Mouse (Mus musculus) limb, embryonic 12.5 days (tissue): Measurements from ENCODE around the gene Cyld. TPM values are rescaled to one million over a fixed set of nuclear protein-coding genes. Genes with fewer than 3 reads are reported as not detected.

Experiments used
- ATAC-seq: fragments of 200-750 bp; cut with Nextera tagmentation; 2 replicates; pipeline ENCODE4 v1.8.0; 2017; ENCODE audit warnings: low read depth, moderate TSS enrichment; ENCODE audit not compliant: insufficient number of reproducible peaks, insufficient read depth, low FRiP score, low TSS enrichment
- H3K27ac ChIP-seq: fragments of 300-500 bp; sonication (generic); 2 replicates; pipeline ENCODE4 v1.5.1; 2016; ENCODE audit warnings: mild to moderate bottlenecking, moderate library complexity
- H3K27me3 ChIP-seq: fragments of 300-500 bp; sonication (generic); 2 replicates; pipeline ENCODE4 v1.6.1; 2016; ENCODE audit warnings: mild to moderate bottlenecking, moderate library complexity
- H3K36me3 ChIP-seq: fragments of 300-500 bp; sonication (generic); 2 replicates; pipeline ENCODE4 v1.6.1; 2016; ENCODE audit warnings: mild to moderate bottlenecking, moderate library complexity
- H3K4me1 ChIP-seq: fragments of 300-500 bp; sonication (generic); replicated peaks from 2 replicates; pipeline ENCODE4 v1.6.1; 2016
- H3K4me2 ChIP-seq: fragments of 300-500 bp; sonication (generic); 2 replicates; pipeline ENCODE4 v1.6.1; 2016; ENCODE audit warnings: mild to moderate bottlenecking, moderate library complexity
- H3K4me3 ChIP-seq: fragments of 300-500 bp; sonication (generic); replicated peaks from 2 replicates; pipeline ENCODE4 v1.5.1; 2016; ENCODE audit warnings: mild to moderate bottlenecking
- H3K9ac ChIP-seq: fragments of 300-500 bp; sonication (generic); replicated peaks from 2 replicates; pipeline ENCODE4 v1.6.1; 2016; ENCODE audit warnings: mild to moderate bottlenecking, moderate library complexity
- H3K9me3 ChIP-seq: fragments of 300-500 bp; sonication (generic); 2 replicates; pipeline ENCODE4 v1.6.1; 2016; ENCODE audit warnings: mild to moderate bottlenecking, moderate library complexity
- WGBS: fragments of 180-500 bp; shearing (Covaris S2); methylation state at CpG from one replicate; pipeline ENCODE4 v1.1.7; 2016; 5-methylcytosine and 5-hydroxymethylcytosine counted together
- polyA plus RNA-seq: library from polyadenylated mRNA; unstranded; fragments of >200 nt; fragmentation: Nextera tagmentation; extraction: Ambion mirVana; gene quantifications from 2 replicates; pipeline ENCODE4 v1.2.1, GENCODE M21; 2016

Cyld gene
- polyA plus RNA-seq, 1 experiment from 2014 or later: 14.0 TPM

GRCm38 (mm10) chr8:88793324-88793722 is 96.5 kb downstream of the Cyld start:
- Histone ChIP-seq H3K9me3 (no peaks in the 10 kb centered on the region), H3K27ac (no peak overlapping the region; the same call in 1 of the 2 replicates), H3K27me3 (no peaks in the 10 kb centered on the region), H3K4me3 (no peak overlapping the region), H3K4me2 (no peak overlapping the region), H3K36me3 (no peaks in the 10 kb centered on the region), H3K9ac (no peak overlapping the region), H3K4me1 (peaks cover 10% of the 10 kb centered on the region; the same call in 1 of the 2 replicates)
- ATAC-seq: no peak
- WGBS: 81% methylated on average over 9 of the region's 9 CpGs

GRCm38 (mm10) chr8:88793746-88794614 is 97.2 kb downstream of the Cyld start:
- ATAC-seq: no peak
- H3K27ac ChIP-seq: no peak overlapping the region
- no peak overlapping the region for H3K4me2 ChIP-seq
- H3K4me3 ChIP-seq: no peak overlapping the region
- no peak overlapping the region for H3K9ac ChIP-seq
- H3K9me3 ChIP-seq: no peaks in the 10 kb centered on the region
- no peaks in the 10 kb centered on the region for H3K27me3 ChIP-seq
- peaks cover 10% of the 10 kb centered on the region; the same call in 1 of the 2 replicates for H3K4me1 ChIP-seq
- 89% methylated on average over 24 of the region's 24 CpGs for WGBS
- no peaks in the 10 kb centered on the region for H3K36me3 ChIP-seq

- ATAC-seq: no peak
- Histone ChIP-seq H3K4me3 (no peak overlapping the region), H3K9me3 (no peaks in the 10 kb centered on the region), H3K36me3 (no peaks in the 10 kb centered on the region), H3K9ac (no peak overlapping the region), H3K27me3 (no peaks in the 10 kb centered on the region), H3K4me1 (peaks cover 10% of the 10 kb centered on the region; the same call in 1 of the 2 replicates), H3K27ac (no peak overlapping the region), H3K4me2 (no peak overlapping the region)
- 75% methylated on average over 7 of the region's 7 CpGs for WGBS
Observed at GRCm38 (mm10) chr8:88794615-88794907, 97.7 kb downstream of the Cyld start.

- no peak for ATAC-seq
- Histone ChIP-seq H3K36me3 (no peaks in the 10 kb centered on the region), H3K9ac (no peak overlapping the region), H3K4me3 (no peak overlapping the region), H3K9me3 (no peaks in the 10 kb centered on the region), H3K4me2 (no peak overlapping the region), H3K27ac (no peak overlapping the region), H3K27me3 (no peaks in the 10 kb centered on the region), H3K4me1 (peaks cover 10% of the 10 kb centered on the region; the same call in 1 of the 2 replicates)
- WGBS: 88% methylated on average over 5 of the region's 5 CpGs
Observed at GRCm38 (mm10) chr8:88795896-88796295, 99.1 kb downstream of the Cyld start.

- H3K4me3 ChIP-seq: no peak overlapping the region
Observed at GRCm38 (mm10) chr8:88796651-88797050, 99.8 kb downstream of the Cyld start.

More at GRCm38 (mm10) chr8:88796651-88797050, 99.8 kb downstream of the Cyld start:
- H3K9me3 ChIP-seq: no peaks in the 10 kb centered on the region
- H3K27me3 ChIP-seq: no peaks in the 10 kb centered on the region
- no peak for ATAC-seq
- WGBS: 87% methylated on average over 9 of the region's 9 CpGs
- no peak overlapping the region for H3K9ac ChIP-seq
- H3K36me3 ChIP-seq: no peaks in the 10 kb centered on the region
- no peak overlapping the region for H3K27ac ChIP-seq
- H3K4me1 ChIP-seq: peaks cover 10% of the 10 kb centered on the region; the same call in 1 of the 2 replicates
- no peak overlapping the region for H3K4me2 ChIP-seq

Other genes starting within 250 kb of the Cyld start
- 64.0 and 72.1 TPM in 2 replicates for gene Nkd1, start 175.7 kb upstream of the Cyld start, polyA plus RNA-seq
- 0.97 and 1.7 TPM in 2 replicates for gene Snx20, start 60.9 kb upstream of the Cyld start, polyA plus RNA-seq
- gene Nod2, start 49.7 kb upstream of the Cyld start, polyA plus RNA-seq: 0.18 and 0.33 TPM in 2 replicates